ENCODE assay signal across 8 mouse cellular contexts in the genomic region with DNA sequence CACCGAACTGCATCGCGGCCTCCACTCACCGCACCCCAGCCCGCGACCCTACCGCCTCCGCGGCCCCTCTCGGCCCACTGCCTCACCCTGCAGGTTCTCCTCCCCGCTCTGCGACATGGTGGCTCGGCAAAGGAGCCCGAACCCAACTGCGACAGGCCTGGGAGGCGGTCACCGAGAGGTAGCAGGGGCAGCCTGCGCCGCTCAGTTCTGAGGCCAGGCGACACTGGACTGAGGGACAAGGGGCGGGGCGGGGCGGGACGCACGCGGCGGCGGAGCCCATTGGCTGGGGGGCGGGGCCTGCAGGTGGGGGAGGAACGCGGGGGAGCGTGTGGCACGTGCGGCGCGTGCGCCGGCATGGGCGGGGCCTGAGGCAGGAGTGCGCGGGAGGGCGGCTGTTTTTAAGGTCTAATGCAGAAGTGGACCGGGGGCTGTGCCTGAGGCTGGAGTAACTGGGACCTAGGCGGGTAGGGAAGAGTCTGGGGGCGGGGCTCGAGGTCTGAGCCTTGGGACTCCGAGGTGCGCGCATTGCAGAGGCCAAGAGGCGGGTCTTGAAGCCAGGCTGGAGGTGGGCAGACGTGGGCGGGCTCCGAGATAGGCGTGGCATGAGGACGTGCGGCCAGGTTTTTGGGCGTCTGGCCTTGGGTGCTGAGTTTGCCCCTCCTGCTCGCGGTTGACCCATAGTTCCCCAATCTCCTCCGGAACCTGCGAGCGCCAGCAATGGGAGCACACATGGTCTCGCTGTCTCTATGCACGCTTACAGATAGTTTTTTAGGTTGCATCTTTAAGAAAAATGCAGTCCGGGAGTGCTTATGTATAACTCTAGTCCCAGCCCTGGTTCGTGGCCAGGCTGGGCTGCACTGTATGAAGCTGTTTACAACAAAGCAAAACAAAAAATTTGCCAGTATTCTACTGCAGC. TPM values are rescaled to one million over a fixed set of nuclear protein-coding genes. Genes with fewer than 3 reads are reported as not detected.
DNase-seq lines count a peak whose midpoint lies in the region; ATAC-seq lines count a peak whose summit lies in the region.

TSS of gene Bnip3 (minus strand) at position 243 of the 916 bp plus-strand sequence.

- no peaks in the 10 kb centered on the region; the same call in none of the 2 replicates for H3K4me1 ChIP-seq in embryonic facial prominence, embryonic 11.5 days (ENCODE audit: control insufficient read depth, insufficient read depth, low read length)
- peaks cover 36% of the 10 kb centered on the region for H3K4me1 ChIP-seq in limb, embryonic 10.5 days
- peaks cover 25% of the 10 kb centered on the region for H3K4me1 ChIP-seq in midbrain, embryonic 12.5 days

- WGBS in embryonic facial prominence, embryonic 11.5 days: under 1% methylated on average over 63 of the region's 66 CpGs
- under 1% methylated on average over 61 of the region's 66 CpGs for WGBS in limb, embryonic 10.5 days
- WGBS in midbrain, embryonic 12.5 days: under 1% methylated on average over 65 of the region's 66 CpGs

- H3K4me3 ChIP-seq in embryonic facial prominence, embryonic 11.5 days (ENCODE audit: low read depth, low read length): peak within 1 kb of the TSS; percentile 72
- peak within 1 kb of the TSS; percentile 77 for H3K4me3 ChIP-seq in limb, embryonic 10.5 days
- H3K4me3 ChIP-seq in midbrain, embryonic 12.5 days: peak within 1 kb of the TSS; percentile 76

- ATAC-seq in embryonic facial prominence, embryonic 11.5 days (replicated peaks; ENCODE audit: insufficient number of reproducible peaks, low FRiP score, low TSS enrichment, low read depth): peak; percentile 92
- peak; percentile 96 for ATAC-seq in midbrain, embryonic 12.5 days (ENCODE audit: low FRiP score, low read depth)

- peak within 1 kb of the TSS; percentile 82 for H3K9ac ChIP-seq in embryonic facial prominence, embryonic 11.5 days (replicated peaks; ENCODE audit: low read length)
- H3K9ac ChIP-seq in midbrain, embryonic 12.5 days (replicated peaks): peak within 1 kb of the TSS; percentile 82

- peak; percentile 94 for DNase-seq in 3134 (ENCODE audit: extremely low read depth, insufficient read length, low spot score)
- DNase-seq in adrenal gland, postnatal 25 days: peak; percentile 95
- DNase-seq in embryonic facial prominence, embryonic 11.5 days (ENCODE audit: low spot score): peak; percentile 93
- peak; percentile 99 for DNase-seq in heart, adult 11 months
- DNase-seq in kidney, adult 18-20 months: peak; percentile 93
- DNase-seq in limb, embryonic 10.5 days (ENCODE audit: low spot score): peak; percentile 99
- DNase-seq in skeletal muscle tissue, adult 2 months (ENCODE audit: low read depth, low spot score): peak; percentile 85

- no peaks in the 10 kb centered on the region for H3K9me3 ChIP-seq in embryonic facial prominence, embryonic 11.5 days (replicated peaks; ENCODE audit: control insufficient read depth, low read length)
- no peaks in the 10 kb centered on the region for H3K9me3 ChIP-seq in limb, embryonic 10.5 days (replicated peaks)
- H3K9me3 ChIP-seq in midbrain, embryonic 12.5 days: no peaks in the 10 kb centered on the region

- peak within 1 kb of the TSS; percentile 71 for H3K4me2 ChIP-seq in embryonic facial prominence, embryonic 11.5 days (ENCODE audit: low read depth, low read length)
- H3K4me2 ChIP-seq in midbrain, embryonic 12.5 days (replicated peaks): peak within 1 kb of the TSS; percentile 78

- H3K27me3 ChIP-seq in embryonic facial prominence, embryonic 11.5 days (ENCODE audit: control insufficient read depth, insufficient read depth, low read length): no peaks in the 10 kb centered on the region
- H3K27me3 ChIP-seq in limb, embryonic 10.5 days (ENCODE audit: low read depth, poor library complexity, severe bottlenecking): no peaks in the 10 kb centered on the region
- peaks cover 20% of the 10 kb centered on the region for H3K27me3 ChIP-seq in midbrain, embryonic 12.5 days

- H3K27ac ChIP-seq in embryonic facial prominence, embryonic 11.5 days (replicated peaks; ENCODE audit: low read depth, low read length): no peak within 1 kb of the TSS; the same call in 1 of the 2 replicates
- peak within 1 kb of the TSS; percentile 94 for H3K27ac ChIP-seq in limb, embryonic 10.5 days
- peak within 1 kb of the TSS; percentile 63 for H3K27ac ChIP-seq in midbrain, embryonic 12.5 days (replicated peaks)

- no peaks in the 10 kb centered on the region for H3K36me3 ChIP-seq in embryonic facial prominence, embryonic 11.5 days (replicated peaks; ENCODE audit: control insufficient read depth, insufficient read depth, low read depth, low read length)
- H3K36me3 ChIP-seq in limb, embryonic 10.5 days: peaks cover 7% of the 10 kb centered on the region; the same call in 1 of the 2 replicates
- no peaks in the 10 kb centered on the region for H3K36me3 ChIP-seq in midbrain, embryonic 12.5 days

RNA-seq across cellular contexts. Expression of gene Bnip3, which starts in this region (rescaled TPM):
- 183 and 265 TPM in 2 replicates for total RNA-seq in adrenal gland, postnatal 25 days (2021)
- 110 and 111 TPM in 2 replicates for polyA plus RNA-seq in embryonic facial prominence, embryonic 11.5 days (2014; fragmentation: Nextera tagmentation; extraction: Ambion mirVana)
- 110 and 112 TPM in 2 replicates for polyA plus RNA-seq in limb, embryonic 10.5 days (2016; fragmentation: Nextera tagmentation; extraction: Ambion mirVana)
- polyA plus RNA-seq in midbrain, embryonic 12.5 days (2016; fragmentation: Nextera tagmentation; extraction: Ambion mirVana): 61.5 and 66.6 TPM in 2 replicates
